Mouse (Mus musculus) stomach, postnatal 0 days (tissue): ENCODE results near the gene Gtdc1.

ENCODE experiments used
- CTCF ChIP-seq: IDR thresholded peaks from 2 replicates; pipeline ENCODE4 v1.5.1; 2016; ENCODE audit warnings: antibody characterized with exemption, low read depth, mild to moderate bottlenecking, moderate library complexity
- EP300 ChIP-seq: optimal IDR thresholded peaks from 2 replicates; pipeline ENCODE3; 2016; ENCODE audit warnings: antibody characterized with exemption

DNA sequence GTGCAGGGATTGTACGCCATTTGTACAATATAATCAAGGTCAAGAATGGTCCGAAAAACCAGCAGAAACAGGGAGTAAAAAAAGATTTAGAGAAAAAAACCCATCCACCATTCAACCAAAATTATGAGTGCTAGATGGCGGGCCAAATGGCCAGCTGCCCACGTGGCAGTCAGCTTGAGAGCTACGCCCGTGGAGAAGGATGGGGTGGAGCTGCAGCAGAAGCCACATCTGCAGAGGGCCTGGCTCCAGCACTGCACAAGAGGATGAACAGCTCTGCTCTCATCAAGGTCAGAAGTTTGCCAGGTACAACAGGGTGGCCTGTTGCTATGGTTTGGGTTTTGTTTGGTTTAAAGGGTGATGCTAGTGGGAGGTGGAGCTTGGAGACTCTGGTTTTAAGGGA lies 281.1 kb downstream of the Gtdc1 start:
- TF ChIP-seq CTCF: no peak
- TF ChIP-seq EP300: no peak
